Mouse (Mus musculus) neutrophil, adult 5-6 weeks (primary cell): ENCODE data around the gene Cst11. TPM values are rescaled to one million over a fixed set of nuclear protein-coding genes. Genes with fewer than 3 reads are reported as not detected.
A peak's percentile ranks its signal among the peaks of the same experiment; 100 is the strongest.
"Not testable (repeated sequence)": the region's sequence is repeated elsewhere in the genome, so short reads cannot be mapped to it uniquely, and the experiment has no call there.

Source experiments
- ATAC-seq: fragments of 151-379, 151-347 bp; 2 replicates; pipeline ENCODE4 v1.8.0; 2017; ENCODE audit warnings: mild to moderate bottlenecking, moderate TSS enrichment; ENCODE audit not compliant: insufficient number of reproducible peaks, poor library complexity, low FRiP score, severe bottlenecking; ENCODE audit errors: extremely low read depth
- total RNA-seq: library from RNA; stranded (forward); fragments of 200-1000 nt; gene quantifications from 2 replicates; pipeline ENCODE4 v1.2.3, GENCODE M21; 2017

The Cst11 gene
- total RNA-seq: not detected in 2 replicates

DNA sequence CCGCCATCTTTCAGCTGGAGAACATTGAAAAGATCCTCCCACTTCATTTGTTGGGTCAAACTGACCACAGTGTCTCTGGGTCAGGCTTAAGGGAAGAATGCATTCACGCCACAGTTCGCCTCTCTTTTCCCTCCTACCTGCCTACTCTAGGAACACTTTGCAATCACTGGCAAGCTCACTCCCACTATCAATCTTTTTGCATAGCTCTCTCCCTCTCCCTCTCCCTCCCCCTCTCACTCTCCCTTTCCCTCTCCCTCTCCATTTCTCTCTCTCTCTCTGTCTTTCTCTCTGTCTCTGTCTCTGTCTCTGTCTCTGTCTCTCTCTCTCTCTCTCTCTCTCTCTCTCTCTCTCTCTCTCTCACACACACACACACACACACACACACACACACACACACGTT lies at the start of gene Cst11:
Gene Cst11 (minus strand): TSS at position 101 of the 400 bp plus-strand sequence.
- not testable (repeated sequence) for ATAC-seq

- no peak for ATAC-seq
Measured at GRCm38 (mm10) chr2:148819909-148820308, 48.6 kb upstream of the Cst11 start, which contains the start of gene Cst13. Gene Cst13 (plus strand): TSS chr2:148820081.

DNA sequence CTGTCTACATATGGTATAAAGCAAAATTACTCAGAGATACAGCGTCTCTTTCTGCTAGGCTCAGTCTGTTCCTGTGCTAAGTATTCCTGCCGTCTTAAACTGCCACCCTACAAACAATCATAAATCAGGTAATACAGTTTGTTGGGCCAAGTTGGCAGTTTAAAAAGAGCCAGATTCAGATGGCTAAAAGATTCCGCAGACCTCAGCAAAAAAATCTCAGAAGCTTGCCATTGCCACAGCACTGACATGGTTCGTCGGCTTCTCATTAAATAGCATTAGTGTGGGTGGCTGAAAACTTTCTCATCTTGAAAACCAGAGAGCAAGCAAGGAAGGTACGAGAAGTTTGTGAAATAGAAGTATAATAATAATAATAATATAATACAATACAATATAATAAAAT lies 35.4 kb upstream of the Cst11 start:
- no peak for ATAC-seq

DNA sequence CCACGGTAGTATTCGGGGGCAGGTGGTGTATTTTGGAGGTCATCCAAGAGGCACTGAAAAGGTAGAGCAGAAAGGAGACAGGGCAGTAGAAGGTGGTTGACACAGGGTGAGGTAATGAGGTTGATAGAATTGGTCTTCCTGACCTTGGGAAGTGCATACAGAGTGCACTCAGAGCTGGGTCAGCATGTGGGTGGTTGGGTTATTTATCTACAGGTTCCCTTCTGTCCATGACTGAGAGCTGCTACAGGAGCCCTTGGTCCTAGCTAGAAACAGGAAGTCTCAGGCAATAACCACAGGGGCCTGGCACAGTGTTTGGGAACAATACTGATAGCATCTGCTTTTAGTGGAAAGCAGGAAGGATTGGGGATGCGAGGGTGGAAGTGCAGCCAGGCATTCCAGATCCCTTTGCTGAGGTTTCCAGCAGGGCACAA lies 30.2 kb upstream of the Cst11 start:
- ATAC-seq: no peak

DNA sequence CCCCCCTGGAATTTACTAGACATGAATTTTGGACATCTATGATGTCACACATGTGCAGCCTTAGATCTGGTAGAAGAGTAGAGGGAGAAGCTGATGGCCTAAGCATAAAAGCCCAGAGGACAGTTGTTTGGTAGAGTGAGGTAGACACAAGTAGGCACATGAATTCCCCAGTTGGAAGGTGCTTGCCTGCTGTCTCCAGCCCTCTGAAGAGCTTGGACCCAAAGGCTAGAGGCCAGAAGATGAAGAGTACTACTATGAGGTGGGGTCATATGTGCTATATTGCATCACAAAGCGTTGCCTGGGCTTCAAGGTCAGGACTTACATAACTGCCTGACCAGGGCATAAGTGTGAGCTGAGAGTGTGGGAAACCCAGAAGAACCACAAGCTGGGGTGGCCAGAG lies 27.2 kb upstream of the Cst11 start, which contains the start of gene Cst8:
Gene Cst8 (plus strand): TSS at position 301 of the 400 bp plus-strand sequence.
- no peak for ATAC-seq

- no peak for ATAC-seq
Measured at GRCm38 (mm10) chr2:148789142-148789541, 17.8 kb upstream of the Cst11 start, which contains the start of gene Cst12. Gene Cst12 (plus strand): TSS chr2:148789361.

- no peak for ATAC-seq
Measured at GRCm38 (mm10) chr2:148781709-148782108, 10.4 kb upstream of the Cst11 start, which contains the start of gene 8030411F24Rik. Gene 8030411F24Rik (plus strand): TSS chr2:148782009.

DNA sequence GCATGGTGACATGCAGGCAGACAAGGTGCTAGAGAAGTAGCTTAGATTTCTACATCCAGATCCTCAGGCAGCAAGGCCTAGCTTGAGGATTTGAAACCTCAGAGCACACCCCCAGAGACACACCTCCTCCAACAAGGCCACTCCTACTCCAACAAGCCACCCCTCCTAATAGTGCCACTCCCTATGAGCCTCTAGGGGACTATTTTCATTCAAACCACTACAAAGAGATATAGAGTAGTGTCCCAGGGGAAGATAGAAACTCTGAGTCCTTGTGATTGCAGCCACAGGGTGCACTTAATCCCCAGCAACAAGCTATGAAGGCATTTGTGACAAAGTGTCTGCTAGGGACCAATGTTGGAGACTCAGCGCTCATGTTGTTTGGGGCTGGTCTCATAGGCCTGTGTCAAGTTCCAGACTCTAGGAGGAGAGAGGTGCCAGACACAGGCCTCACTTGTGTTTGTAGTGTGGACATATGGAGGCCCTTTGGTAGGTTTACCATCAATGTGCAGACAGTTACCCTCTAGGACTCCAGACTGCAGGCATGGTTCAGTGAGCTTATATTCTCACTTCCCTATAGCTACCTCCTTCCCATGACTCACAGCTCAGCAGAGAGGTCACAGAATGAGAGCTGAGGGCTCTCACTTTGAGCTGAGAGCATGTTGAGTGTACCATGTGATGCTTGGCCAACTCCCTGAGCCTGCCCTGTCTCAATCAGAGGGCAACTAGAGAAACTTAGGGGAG lies 7.5 kb downstream of the Cst11 start:
- ATAC-seq: peak; percentile 99

DNA sequence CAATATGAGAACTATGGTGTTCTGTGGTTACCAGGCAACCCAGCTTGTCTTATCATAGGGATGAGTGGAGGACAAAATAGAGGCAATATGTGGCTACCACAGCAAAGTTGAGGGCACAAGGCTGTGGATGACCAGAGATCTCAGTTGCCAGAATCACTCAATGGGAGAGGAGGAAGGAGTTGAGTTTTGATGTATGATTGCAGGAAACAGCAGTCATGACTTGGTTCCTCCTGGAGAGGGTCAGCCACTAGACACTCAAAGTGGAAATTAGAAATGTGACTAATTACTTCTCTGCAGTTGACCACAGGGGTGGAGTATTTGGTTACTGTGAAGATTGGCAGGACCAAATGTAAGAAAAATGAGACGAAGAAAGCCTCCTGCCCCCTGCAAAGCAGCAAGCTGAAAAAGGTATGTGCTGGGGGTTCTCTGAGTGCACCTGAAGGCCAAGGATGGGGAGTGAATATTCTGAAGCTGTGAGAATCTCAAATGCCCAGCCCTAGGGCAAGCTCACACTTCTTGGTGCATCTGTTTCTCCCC lies 16.9 kb downstream of the Cst11 start:
- ATAC-seq: no peak

GRCm38 (mm10) chr2:148751893-148752813 lies 19.1 kb downstream of the Cst11 start:
- peak; percentile 88 for ATAC-seq

DNA sequence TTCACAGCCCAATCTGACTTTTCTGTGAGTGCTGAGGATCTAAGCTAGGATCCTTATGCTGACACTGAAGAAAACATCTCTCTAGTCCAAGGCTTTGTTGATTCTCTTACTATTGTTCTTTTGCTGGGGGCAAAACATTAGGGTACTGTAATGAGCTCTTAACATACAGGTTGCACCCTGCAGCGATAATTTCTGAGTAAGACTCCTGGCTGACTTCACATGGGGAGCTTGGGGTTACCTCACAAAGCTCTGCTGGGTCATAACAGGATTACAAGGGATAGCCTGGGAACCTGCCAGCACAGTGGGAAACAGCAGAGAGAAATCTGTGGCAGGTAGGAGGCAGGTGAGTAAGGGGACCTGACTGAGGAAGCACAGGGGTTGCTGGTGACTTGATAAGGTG lies 21.2 kb downstream of the Cst11 start, which contains the start of gene Cstl1:
Gene Cstl1 (plus strand): TSS at position 301 of the 400 bp plus-strand sequence.
- ATAC-seq: no peak

DNA sequence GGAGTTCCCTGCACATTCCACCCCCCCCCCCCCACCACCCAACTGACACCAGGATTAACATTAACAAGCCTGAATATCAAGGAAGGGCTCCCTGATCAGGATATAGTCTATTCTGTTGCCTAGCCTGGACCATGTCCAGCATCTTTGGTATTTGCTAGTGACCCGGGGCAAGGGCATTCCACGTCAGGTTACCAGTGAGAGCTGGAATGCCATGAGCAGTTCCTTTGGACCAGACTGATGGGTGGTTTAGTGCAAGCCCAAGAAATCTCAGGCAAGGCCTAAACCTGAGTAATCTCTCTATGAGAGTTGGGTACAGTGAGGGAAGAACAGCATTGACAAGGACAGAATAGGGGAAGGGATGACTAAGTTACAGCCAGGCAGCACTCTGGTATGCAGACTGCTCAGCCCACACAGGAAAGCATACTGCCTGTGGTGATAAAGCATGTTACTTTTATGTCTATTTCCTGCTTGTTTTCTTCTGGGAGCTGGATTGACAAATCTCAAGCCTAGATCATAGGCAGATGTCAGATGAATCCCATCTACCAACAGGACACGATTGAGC lies 27.4 kb downstream of the Cst11 start:
- ATAC-seq: no peak

- no peak for ATAC-seq
Measured at GRCm38 (mm10) chr2:148743001-148743400, 28.3 kb downstream of the Cst11 start.

DNA sequence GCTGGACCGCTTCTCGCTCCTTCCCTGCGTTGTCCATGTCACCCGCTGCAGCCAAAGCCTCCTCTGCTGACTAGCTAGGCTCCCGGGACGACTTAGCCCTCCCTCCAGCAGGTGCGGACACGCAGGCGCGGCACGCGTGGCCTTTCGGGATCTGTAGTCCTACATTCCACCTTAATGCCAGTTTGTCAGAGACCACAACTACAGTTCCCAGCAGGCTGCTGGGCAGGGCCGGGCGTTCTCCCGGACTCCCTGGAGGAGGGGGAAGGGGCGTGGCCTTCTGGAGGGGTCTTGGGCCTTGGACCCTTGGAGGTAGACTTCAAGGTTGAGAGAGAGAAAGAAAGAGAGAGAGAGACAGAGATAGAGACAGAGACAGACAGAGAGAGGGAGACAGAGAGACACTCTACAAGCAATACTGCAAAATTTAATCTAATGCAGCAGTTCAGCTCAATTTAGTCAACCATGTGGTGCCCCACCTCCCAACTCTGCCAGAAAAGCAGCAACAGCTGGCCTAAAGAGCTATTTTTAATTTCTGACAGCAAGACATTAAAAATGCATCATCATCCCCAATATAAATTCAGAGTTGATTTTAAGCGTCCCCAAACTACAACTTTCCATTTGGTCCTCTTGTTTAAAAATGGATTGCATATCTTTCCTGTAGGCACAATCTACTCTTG lies 38.8 kb downstream of the Cst11 start, which contains the start of gene Napb:
Gene Napb (minus strand): TSS at position 141 of the 674 bp plus-strand sequence.
- no peak for ATAC-seq

- ATAC-seq: no peak
Measured at GRCm38 (mm10) chr2:148731614-148732326, 39.5 kb downstream of the Cst11 start.

GRCm38 (mm10) chr2:148719271-148719995 lies 51.9 kb downstream of the Cst11 start:
- no peak for ATAC-seq
